29 mouse cellular contexts compared by ENCODE assay signal in the genomic region with DNA sequence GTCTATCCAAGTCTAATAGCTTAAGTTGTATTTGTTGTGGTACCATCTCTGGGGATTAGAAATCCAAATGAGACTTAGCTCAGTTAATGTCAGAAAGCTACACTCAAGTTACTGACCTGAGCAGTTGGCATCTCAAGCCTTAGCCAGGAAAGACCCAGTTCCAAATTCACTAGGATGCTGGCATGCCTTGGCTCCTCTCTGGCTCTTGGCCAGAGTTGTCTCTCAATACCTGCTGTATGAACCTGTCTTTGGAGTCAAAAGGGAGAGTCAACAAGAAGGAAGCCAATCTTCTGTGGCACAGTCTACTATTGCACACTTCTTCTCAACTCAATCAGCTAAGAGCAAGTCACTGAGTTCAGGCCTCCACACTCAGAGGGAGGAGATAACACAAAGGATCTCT.
"Had no signal": no experiment of that assay in that cellular context is flagged by ENCODE, and none has a peak within 500 bp of the region (broad histone marks: within the 10 kb centered on the region; RNA-seq: fewer than 3 reads in every experiment).

No protein-coding gene starts in this region.

- H3K9ac ChIP-seq: heart, embryonic 13.5 days; heart, embryonic 15.5 days; hindbrain, embryonic 13.5 days; hindbrain, embryonic 15.5 days; kidney, embryonic 15.5 days; limb, embryonic 12.5 days; liver, embryonic 13.5 days; liver, embryonic 15.5 days had no signal

- H3K27ac ChIP-seq: heart, adult 2 months; heart, embryonic 13.5 days; heart, embryonic 15.5 days; hindbrain, embryonic 13.5 days; hindbrain, embryonic 15.5 days; hindbrain, postnatal 0 days; kidney, embryonic 15.5 days; kidney, postnatal 0 days; limb, embryonic 10.5 days; limb, embryonic 12.5 days; liver, embryonic 13.5 days; liver, embryonic 15.5 days had no signal

- H3K4me1 ChIP-seq: heart, embryonic 13.5 days; heart, embryonic 15.5 days; hindbrain, embryonic 13.5 days; hindbrain, embryonic 15.5 days; limb, embryonic 12.5 days; liver, embryonic 13.5 days; liver, embryonic 15.5 days had no signal

- H3K4me2 ChIP-seq: heart, embryonic 11.5 days; heart, embryonic 13.5 days; heart, embryonic 15.5 days; hindbrain, embryonic 13.5 days; hindbrain, embryonic 15.5 days; kidney, embryonic 15.5 days; limb, embryonic 12.5 days; liver, embryonic 11.5 days; liver, embryonic 13.5 days; liver, embryonic 15.5 days had no signal

- H3K9me3 ChIP-seq: heart, embryonic 13.5 days; heart, embryonic 15.5 days; hindbrain, embryonic 13.5 days; hindbrain, embryonic 15.5 days; kidney, embryonic 15.5 days; limb, embryonic 10.5 days; limb, embryonic 12.5 days; liver, embryonic 13.5 days; liver, embryonic 15.5 days had no signal

- H3K27me3 ChIP-seq: heart, embryonic 13.5 days; heart, embryonic 15.5 days; hindbrain, embryonic 13.5 days; hindbrain, embryonic 15.5 days; kidney, embryonic 15.5 days; limb, embryonic 12.5 days; liver, embryonic 13.5 days; liver, embryonic 15.5 days had no signal

- H3K36me3 ChIP-seq: heart, embryonic 13.5 days; heart, embryonic 15.5 days; hindbrain, embryonic 13.5 days; hindbrain, embryonic 15.5 days; kidney, embryonic 15.5 days; limb, embryonic 10.5 days; limb, embryonic 12.5 days; liver, embryonic 13.5 days; liver, embryonic 15.5 days had no signal

- DNase-seq: gastrocnemius, postnatal 14 days; gastrocnemius, postnatal 36 days; heart, adult 11 months; heart, adult 2 months; heart, postnatal 14 days; heart, postnatal 36 days; kidney, adult 11 months; kidney, adult 2 months; kidney, adult 9 months; kidney, postnatal 14 days; kidney, postnatal 36 days; layer of hippocampus, adult 9-11 months; layer of hippocampus, postnatal 36 days; liver; liver, embryonic 13.5 days; lung, adult 18-20 months had no signal

- H3K4me3 ChIP-seq: heart, adult 2 months; heart, embryonic 13.5 days; heart, embryonic 15.5 days; hindbrain, embryonic 13.5 days; hindbrain, embryonic 15.5 days; kidney, embryonic 15.5 days; limb, embryonic 10.5 days; limb, embryonic 12.5 days; liver, embryonic 13.5 days; liver, embryonic 15.5 days had no signal

- ATAC-seq: hindbrain, postnatal 0 days; intestine, embryonic 16.5 days had no signal
